Mouse (Mus musculus): ENCODE measurements around the gene Gpc6.

Gene Gpc6

DNA sequence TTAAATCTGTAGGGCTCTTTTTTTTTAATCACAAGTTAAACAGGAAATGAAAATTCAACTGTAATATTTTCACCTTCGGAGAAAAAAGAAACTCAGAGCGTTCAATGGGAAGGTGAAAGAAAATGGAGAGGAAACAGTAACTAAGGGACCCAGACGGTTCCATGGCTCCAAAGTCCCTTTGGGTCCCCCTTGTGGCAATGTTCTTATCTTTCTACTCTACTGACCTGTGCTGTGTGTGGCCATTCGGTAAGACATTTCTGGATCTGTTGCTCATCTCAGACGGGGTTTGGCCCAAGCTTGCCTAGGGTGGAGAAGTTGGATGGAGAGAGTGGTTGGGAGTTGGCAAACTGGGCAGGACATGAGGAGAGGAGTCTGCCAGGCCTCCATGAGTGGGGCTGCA, 1026.6 kb downstream of the Gpc6 start:
- DNase-seq, result peak; percentile 70 to 72

DNA sequence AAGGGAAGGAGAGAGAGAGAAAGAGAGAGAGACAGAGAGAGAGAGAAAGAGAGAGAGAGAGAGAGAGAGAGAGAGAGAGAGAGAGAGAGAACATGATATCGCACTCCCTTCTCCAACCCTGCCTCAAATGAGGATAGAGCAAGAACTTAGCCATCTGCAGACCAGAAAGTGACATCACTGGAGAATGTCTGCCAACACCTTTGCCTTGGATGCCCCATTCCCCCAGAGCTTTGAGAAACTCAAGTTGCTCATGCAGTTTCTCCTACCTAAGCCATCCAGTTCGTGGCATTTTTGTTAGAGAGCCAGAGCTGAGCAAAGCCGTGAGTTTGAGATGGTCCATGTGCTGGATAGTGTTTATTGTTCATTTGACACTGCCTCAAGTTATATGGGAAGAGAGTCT, 1030.9 kb downstream of the Gpc6 start:
- DNase-seq, result no peak

- DNase-seq, result peak; percentile 25 to 30
Measured at GRCm38 (mm10) chr14:117958389-117958788, 1033.3 kb downstream of the Gpc6 start.

- peak; percentile 40 to 47 for DNase-seq
Measured at GRCm38 (mm10) chr14:117961267-117961666, 1036.2 kb downstream of the Gpc6 start.

DNA sequence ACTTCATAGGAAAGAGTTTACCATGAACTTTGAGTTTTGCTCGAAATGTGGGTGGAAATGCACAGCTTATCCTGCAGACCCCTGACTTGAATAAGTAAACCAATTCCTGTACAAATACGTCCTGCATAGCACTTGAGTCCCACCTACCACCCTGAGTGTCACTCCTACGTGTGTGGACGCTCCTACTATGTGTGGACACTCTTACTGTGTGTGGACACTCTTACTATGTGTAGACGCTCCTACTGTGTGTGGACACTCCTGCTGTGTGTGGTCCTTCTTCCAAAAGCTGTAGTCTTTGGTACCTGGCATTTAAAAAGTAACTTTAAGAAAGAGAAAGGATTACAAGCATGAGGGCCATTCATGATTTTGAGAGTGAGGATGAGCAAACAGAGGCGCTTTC, 1036.7 kb downstream of the Gpc6 start:
- no peak for DNase-seq

DNA sequence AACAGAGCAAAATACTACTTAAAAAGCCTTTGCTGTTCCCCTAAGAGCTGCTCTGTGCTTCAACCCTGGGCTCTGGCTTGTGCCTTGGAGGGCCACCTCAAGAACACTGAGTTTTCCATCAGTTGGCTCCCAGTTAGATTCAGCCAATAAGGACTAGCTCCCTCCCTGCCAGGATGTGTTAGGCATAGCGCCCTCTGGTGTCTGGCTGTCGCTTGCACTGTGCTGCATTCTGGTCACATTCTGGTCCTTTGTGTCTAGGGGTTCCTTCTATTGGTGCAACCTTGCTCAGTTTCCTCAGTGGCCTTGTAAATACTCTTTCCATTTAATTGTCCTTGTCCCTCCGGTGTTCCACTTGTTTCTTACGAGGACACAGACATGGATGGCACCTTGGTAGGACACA, 1037.3 kb downstream of the Gpc6 start:
- peak; percentile 37 to 70 for DNase-seq

GRCm38 (mm10) chr14:117972576-117972975, 1047.5 kb downstream of the Gpc6 start:
- no peak for DNase-seq

- peak; percentile 84 to 89 for DNase-seq
Measured at GRCm38 (mm10) chr14:117981532-117981931, 1056.4 kb downstream of the Gpc6 start.

- no peak for DNase-seq
Measured at GRCm38 (mm10) chr14:117988444-117988843, 1063.3 kb downstream of the Gpc6 start.

GRCm38 (mm10) chr14:117990203-117990602, 1065.1 kb downstream of the Gpc6 start:
- DNase-seq, result no peak

DNA sequence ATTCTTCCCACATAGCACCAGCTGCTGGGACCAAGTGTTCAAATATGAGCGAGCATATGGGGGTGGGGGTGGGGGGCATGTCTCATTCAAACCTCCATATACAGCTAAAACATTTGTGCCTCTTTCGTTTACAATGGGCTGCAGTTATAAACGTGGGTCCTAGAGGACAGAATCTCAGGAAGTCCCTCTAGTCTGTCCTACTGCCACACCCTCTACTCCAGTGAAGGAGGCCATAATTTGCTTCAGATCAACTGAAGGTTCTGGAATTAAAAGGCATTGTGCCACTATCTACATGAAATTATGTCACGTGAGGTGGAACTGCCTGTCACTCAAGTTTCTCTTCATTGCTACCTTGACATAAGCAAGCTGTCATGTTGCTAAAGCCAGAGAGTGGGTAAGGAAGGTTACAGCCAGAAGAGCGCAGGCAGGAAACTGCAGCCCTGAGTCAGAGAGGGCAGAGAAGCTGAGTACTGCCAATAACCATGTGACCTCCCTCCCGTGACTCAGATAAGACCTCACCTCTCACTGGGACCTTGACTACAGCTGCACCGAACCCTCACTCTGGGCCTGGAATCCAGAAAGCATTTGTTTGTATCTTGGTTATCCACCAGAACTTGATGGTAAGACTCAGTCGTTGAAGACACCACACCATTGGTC, 1067.6 kb downstream of the Gpc6 start:
- DNase-seq, result no peak

GRCm38 (mm10) chr14:117993845-117994244, 1068.7 kb downstream of the Gpc6 start:
- no peak for DNase-seq

GRCm38 (mm10) chr14:118004434-118004833, 1079.3 kb downstream of the Gpc6 start:
- no peak for DNase-seq

DNA sequence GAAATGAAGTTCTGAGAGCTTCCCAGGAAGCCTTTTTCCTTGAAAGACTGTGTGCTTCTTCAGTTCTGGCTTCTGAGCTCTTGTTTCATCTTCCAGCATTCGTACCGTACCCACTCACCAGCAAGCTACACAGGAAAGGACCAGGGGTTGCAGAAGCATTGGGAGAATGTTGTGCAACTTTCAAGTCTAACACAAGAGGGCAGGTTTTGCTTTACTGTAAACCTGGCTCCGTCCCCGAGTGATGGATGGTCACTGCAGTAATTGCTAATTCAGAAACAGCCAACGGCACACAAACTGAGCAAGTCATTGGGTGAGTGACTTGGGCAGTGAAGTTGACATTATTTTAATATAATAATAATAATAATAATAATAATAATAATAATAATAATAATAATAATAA, 1080.6 kb downstream of the Gpc6 start:
- peak; percentile 76 to 80 for DNase-seq

- peak; percentile 21 to 27 for DNase-seq
Measured at GRCm38 (mm10) chr14:118009541-118009940, 1084.4 kb downstream of the Gpc6 start.

GRCm38 (mm10) chr14:118013237-118013636, 1088.1 kb downstream of the Gpc6 start:
- DNase-seq, result no peak

GRCm38 (mm10) chr14:118019314-118019713, 1094.2 kb downstream of the Gpc6 start:
- no peak for DNase-seq

GRCm38 (mm10) chr14:118021867-118022543, 1096.9 kb downstream of the Gpc6 start:
- DNase-seq, result no peak

Data from cerebellum, postnatal 14 days (tissue).